Mouse (Mus musculus) heart, embryonic 11.5 days (tissue): ENCODE results near the gene Pdk2. TPM values are rescaled to one million over a fixed set of nuclear protein-coding genes. Genes with fewer than 3 reads are reported as not detected.

Experiments used
- ATAC-seq: fragments of 200-750 bp; cut with Nextera tagmentation; replicated peaks from 2 replicates; pipeline ENCODE4 v1.8.0; 2017; ENCODE audit warnings: moderate library complexity; ENCODE audit not compliant: insufficient number of reproducible peaks, low FRiP score, low TSS enrichment
- H3K27ac ChIP-seq: fragments of 300-500 bp; sonication (generic); 2 replicates; pipeline ENCODE4 v1.5.1; 2014; ENCODE audit warnings: mild to moderate bottlenecking, low read depth, low read length
- H3K27me3 ChIP-seq: fragments of 300-500 bp; sonication (generic); 2 replicates; pipeline ENCODE4 v1.6.1; 2014; ENCODE audit warnings: mild to moderate bottlenecking, low read length, mixed read lengths; ENCODE audit not compliant: control insufficient read depth, insufficient read depth
- H3K36me3 ChIP-seq: fragments of 300-500 bp; sonication (generic); 2 replicates; pipeline ENCODE4 v1.6.1; 2014; ENCODE audit warnings: mild to moderate bottlenecking, low read length, moderate library complexity, mixed read lengths; ENCODE audit not compliant: control insufficient read depth, insufficient read depth
- H3K4me1 ChIP-seq: fragments of 300-500 bp; sonication (generic); 2 replicates; pipeline ENCODE4 v1.6.1; 2014; ENCODE audit warnings: low read length; ENCODE audit not compliant: control insufficient read depth, insufficient read depth
- H3K4me2 ChIP-seq: fragments of 300-500 bp; sonication (generic); 2 replicates; pipeline ENCODE4 v1.6.1; 2014; ENCODE audit warnings: mild to moderate bottlenecking, moderate library complexity
- H3K4me3 ChIP-seq: fragments of 300-500 bp; sonication (generic); 2 replicates; pipeline ENCODE4 v1.5.1; 2014; ENCODE audit warnings: low read depth, low read length
- H3K9ac ChIP-seq: fragments of 300-500 bp; sonication (generic); 2 replicates; pipeline ENCODE4 v1.6.1; 2014; ENCODE audit warnings: mild to moderate bottlenecking, low read depth, low read length, moderate library complexity
- H3K9me3 ChIP-seq: fragments of 300-500 bp; sonication (generic); replicated peaks from 2 replicates; pipeline ENCODE4 v1.6.1; 2016; ENCODE audit warnings: low read length; ENCODE audit not compliant: control insufficient read depth
- WGBS: fragments of 180-500 bp; shearing (Covaris S2); extraction: QIAGEN DNeasy Blood & Tissue Kit; methylation state at CpG from one replicate; pipeline ENCODE4 v1.1.7; 2014; ENCODE audit not compliant: insufficient replicate concordance; 5-methylcytosine and 5-hydroxymethylcytosine counted together
- polyA plus RNA-seq: library from polyadenylated mRNA; unstranded; fragments of >200 nt; fragmentation: Nextera tagmentation; extraction: Ambion mirVana; gene quantifications from 2 replicates; pipeline ENCODE4 v1.2.1, GENCODE M21; 2014

Pdk2 gene
- polyA plus RNA-seq, 1 experiment from 2014 or later = 45.6 TPM

GRCm38 (mm10) chr11:95006038-95006437 lies 35.1 kb downstream of the Pdk2 start:
- H3K4me3 ChIP-seq = peak overlapping the region; percentile 49; the same call in 1 of the 2 replicates
- H3K9me3 ChIP-seq = no peaks in the 10 kb centered on the region
- 40% methylated on average over 4 of the region's 4 CpGs for WGBS
- H3K27ac ChIP-seq = 0 out of 2 replicates have a peak overlapping the region, but pooled peaks have one; percentile 54
- H3K4me1 ChIP-seq = peaks cover 53% of the 10 kb centered on the region
- no peak for ATAC-seq
- H3K27me3 ChIP-seq = no peaks in the 10 kb centered on the region
- H3K9ac ChIP-seq = peak overlapping the region; percentile 74; the same call in 1 of the 2 replicates
- peak overlapping the region; percentile 86 for H3K4me2 ChIP-seq
- peaks cover 20% of the 10 kb centered on the region for H3K36me3 ChIP-seq

- Histone ChIP-seq H3K9me3 (no peaks in the 10 kb centered on the region), H3K27me3 (no peaks in the 10 kb centered on the region), H3K4me2 (no peak overlapping the region), H3K4me3 (no peak overlapping the region), H3K4me1 (peaks cover 61% of the 10 kb centered on the region), H3K36me3 (peaks cover 20% of the 10 kb centered on the region), H3K27ac (peak overlapping the region; percentile 41; the same call in 1 of the 2 replicates), H3K9ac (peak overlapping the region; percentile 50)
- 76% methylated on average over 6 of the region's 6 CpGs for WGBS
- ATAC-seq = no peak
Observed at GRCm38 (mm10) chr11:95004937-95005198, 36.3 kb downstream of the Pdk2 start.

DNA sequence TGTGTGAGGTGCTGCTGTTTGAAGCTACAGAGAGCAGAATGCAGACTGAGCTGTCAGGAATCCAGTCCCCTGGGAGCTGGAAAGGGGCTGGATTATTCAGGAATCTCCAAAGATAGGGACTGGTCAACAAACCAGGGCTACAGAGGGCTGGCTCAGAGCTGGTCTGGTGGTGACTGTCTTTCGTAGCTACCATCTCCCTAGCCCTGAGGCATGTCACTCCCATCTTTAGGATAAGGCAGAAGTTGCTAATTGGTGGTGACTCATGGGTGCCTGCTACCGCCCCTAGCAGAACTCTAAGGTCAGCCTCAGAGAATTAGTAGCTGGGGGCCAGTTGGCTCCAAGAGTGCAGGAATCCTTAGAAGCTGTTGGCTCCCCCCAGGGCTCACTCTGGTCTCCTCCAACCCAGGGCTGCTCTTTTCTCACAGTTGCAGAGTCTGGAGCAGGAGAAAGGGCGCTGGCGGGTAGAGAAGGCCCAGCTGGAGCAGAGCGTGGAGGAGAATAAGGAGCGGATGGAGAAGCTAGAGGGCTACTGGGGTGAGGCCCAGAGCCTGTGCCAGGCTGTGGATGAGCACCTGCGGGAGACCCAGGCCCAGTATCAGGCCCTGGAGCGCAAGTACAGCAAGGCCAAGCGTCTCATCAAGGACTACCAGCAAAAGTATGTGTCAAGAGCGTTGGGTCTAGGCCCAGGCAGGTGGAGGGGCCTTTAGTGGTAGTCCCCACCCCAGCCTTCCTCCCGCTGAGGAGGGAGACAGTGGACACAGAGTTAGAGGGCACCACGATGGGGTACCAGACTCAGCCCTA lies 36.8 kb downstream of the Pdk2 start:
- no peak overlapping the region for H3K4me3 ChIP-seq
- H3K27me3 ChIP-seq = no peaks in the 10 kb centered on the region
- H3K9ac ChIP-seq = peak overlapping the region; percentile 50
- H3K27ac ChIP-seq = peak overlapping the region; percentile 41; the same call in 1 of the 2 replicates
- H3K36me3 ChIP-seq = peaks cover 20% of the 10 kb centered on the region
- no peaks in the 10 kb centered on the region for H3K9me3 ChIP-seq
- H3K4me1 ChIP-seq = peaks cover 61% of the 10 kb centered on the region
- ATAC-seq = 0 out of 2 replicates have a peak, but pooled peaks have one; percentile 27
- 66% methylated on average over 12 of the region's 12 CpGs for WGBS
- H3K4me2 ChIP-seq = no peak overlapping the region; the same call in 1 of the 2 replicates

GRCm38 (mm10) chr11:95002705-95003104 lies 38.4 kb downstream of the Pdk2 start:
- Histone ChIP-seq H3K27me3 (no peaks in the 10 kb centered on the region), H3K27ac (no peak overlapping the region), H3K4me1 (peaks cover 56% of the 10 kb centered on the region), H3K9ac (no peak overlapping the region), H3K9me3 (no peaks in the 10 kb centered on the region), H3K36me3 (peaks cover 25% of the 10 kb centered on the region), H3K4me3 (no peak overlapping the region), H3K4me2 (no peak overlapping the region)
- WGBS = 90% methylated on average over 8 of the region's 8 CpGs
- no peak for ATAC-seq

- H3K9ac ChIP-seq = 0 out of 2 replicates have a peak overlapping the region, but pooled peaks have one; percentile 39
- peaks cover 31% of the 10 kb centered on the region for H3K36me3 ChIP-seq
- H3K4me1 ChIP-seq = peaks cover 52% of the 10 kb centered on the region
- no peak overlapping the region for H3K4me3 ChIP-seq
- no peak overlapping the region for H3K27ac ChIP-seq
- no peak for ATAC-seq
- H3K27me3 ChIP-seq = no peaks in the 10 kb centered on the region
- no peak overlapping the region for H3K4me2 ChIP-seq
- WGBS = 87% methylated on average over 21 of the region's 21 CpGs
- no peaks in the 10 kb centered on the region for H3K9me3 ChIP-seq
Observed at GRCm38 (mm10) chr11:95001584-95002347, 39.4 kb downstream of the Pdk2 start.

- peak overlapping the region; percentile 67 for H3K27ac ChIP-seq
- H3K4me3 ChIP-seq = no peak overlapping the region
- peaks cover 37% of the 10 kb centered on the region for H3K36me3 ChIP-seq
- no peaks in the 10 kb centered on the region for H3K9me3 ChIP-seq
- no peaks in the 10 kb centered on the region for H3K27me3 ChIP-seq
- no peak overlapping the region; the same call in 1 of the 2 replicates for H3K9ac ChIP-seq
- 2% methylated on average over 8 of the region's 8 CpGs for WGBS
- peaks cover 51% of the 10 kb centered on the region for H3K4me1 ChIP-seq
- H3K4me2 ChIP-seq = peak overlapping the region; percentile 44
- no peak for ATAC-seq
Observed at GRCm38 (mm10) chr11:95001058-95001457, 40.1 kb downstream of the Pdk2 start.

DNA sequence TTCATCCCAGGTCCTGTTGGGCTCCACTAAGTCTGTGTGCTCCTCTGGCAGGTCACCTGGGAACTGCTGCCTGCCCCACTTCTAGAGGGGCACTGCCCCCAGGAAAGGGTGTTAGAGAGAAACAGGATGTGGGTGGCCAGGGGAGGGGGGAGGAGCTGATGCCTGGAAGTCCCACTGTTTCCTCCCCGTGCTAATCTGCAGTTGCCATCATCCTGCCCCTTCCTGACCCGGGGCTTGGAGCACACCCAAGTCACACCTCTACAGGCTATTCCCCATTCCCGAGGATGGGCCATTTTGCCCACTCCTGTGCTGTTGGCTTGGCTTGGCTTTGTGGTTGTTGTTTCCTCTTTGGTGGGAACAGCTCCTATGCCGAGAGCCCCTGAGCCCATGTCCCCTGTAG lies 40.6 kb downstream of the Pdk2 start:
- Histone ChIP-seq H3K4me1 (peaks cover 51% of the 10 kb centered on the region), H3K4me2 (peak overlapping the region; percentile 44), H3K27ac (peak overlapping the region; percentile 67), H3K36me3 (peaks cover 37% of the 10 kb centered on the region), H3K27me3 (no peaks in the 10 kb centered on the region), H3K4me3 (peak overlapping the region; percentile 30; the same call in 1 of the 2 replicates), H3K9me3 (no peaks in the 10 kb centered on the region), H3K9ac (peak overlapping the region; percentile 44)
- WGBS = 18% methylated on average over 4 of the region's 4 CpGs
- ATAC-seq = no peak

GRCm38 (mm10) chr11:95000128-95000527 lies 41.0 kb downstream of the Pdk2 start:
- Histone ChIP-seq H3K36me3 (peaks cover 36% of the 10 kb centered on the region), H3K9ac (peak overlapping the region; percentile 44; the same call in 1 of the 2 replicates), H3K27ac (no peak overlapping the region), H3K4me2 (peak overlapping the region; percentile 44), H3K9me3 (no peaks in the 10 kb centered on the region), H3K4me1 (peaks cover 53% of the 10 kb centered on the region), H3K4me3 (peak overlapping the region; percentile 30), H3K27me3 (no peaks in the 10 kb centered on the region)
- WGBS = 58% methylated on average over 8 of the region's 8 CpGs
- ATAC-seq = no peak
